In genomic region chr3:105099526-105100269, GRCm38 (mm10) we compare ENCODE assay signal across 12 mouse cellular contexts. TPM values are rescaled to one million over a fixed set of nuclear protein-coding genes. Genes with fewer than 3 reads are reported as not detected.
DNase-seq lines count a peak whose midpoint lies in the region; ATAC-seq lines count a peak whose summit lies in the region.
"Had no signal": no experiment of that assay in that cellular context is flagged by ENCODE, and none has a peak within 500 bp of the region (broad histone marks: within the 10 kb centered on the region; RNA-seq: fewer than 3 reads in every experiment).

No protein-coding gene starts in this region.

- peak overlapping the region; percentile 44; the same call in 1 of the 2 replicates for H3K9ac ChIP-seq in heart, embryonic 14.5 days (ENCODE audit: low read length)
- no peak overlapping the region for H3K9ac ChIP-seq in midbrain, embryonic 11.5 days (ENCODE audit: low read length)
- no peak overlapping the region for H3K9ac ChIP-seq in midbrain, embryonic 16.5 days (ENCODE audit: low read depth, low read length)
- no peak overlapping the region for H3K9ac ChIP-seq in liver, embryonic 12.5 days
- H3K9ac ChIP-seq: embryonic facial prominence, embryonic 15.5 days had no signal

- no peak overlapping the region for H3K4me3 ChIP-seq in heart, embryonic 14.5 days (ENCODE audit: control insufficient read depth in 1 of 2, insufficient read depth in 1 of 2, low read depth in 1 of 2, low read length in 2 of 2)
- H3K4me3 ChIP-seq in midbrain, embryonic 11.5 days (ENCODE audit: low read depth, low read length): no peak overlapping the region
- H3K4me3 ChIP-seq in midbrain, embryonic 16.5 days (ENCODE audit: low read depth, low read length): no peak overlapping the region
- H3K4me3 ChIP-seq in liver, embryonic 12.5 days: no peak overlapping the region
- H3K4me3 ChIP-seq: embryonic facial prominence, embryonic 15.5 days had no signal

- H3K27ac ChIP-seq in heart, embryonic 14.5 days (replicated peaks in 1 of 2; ENCODE audit: control insufficient read depth in 1 of 2, insufficient read depth in 1 of 2, low read depth in 2 of 2, low read length in 2 of 2): peak overlapping the region; percentile 45 to 68
- no peak overlapping the region for H3K27ac ChIP-seq in midbrain, embryonic 11.5 days (ENCODE audit: low read depth, low read length)
- no peak overlapping the region for H3K27ac ChIP-seq in midbrain, embryonic 16.5 days (ENCODE audit: low read length)
- H3K27ac ChIP-seq in liver, embryonic 12.5 days: no peak overlapping the region
- H3K27ac ChIP-seq: embryonic facial prominence, embryonic 15.5 days had no signal

- no peak overlapping the region for H3K4me2 ChIP-seq in heart, embryonic 14.5 days (ENCODE audit: low read length)
- no peak overlapping the region for H3K4me2 ChIP-seq in midbrain, embryonic 11.5 days
- H3K4me2 ChIP-seq in midbrain, embryonic 16.5 days (ENCODE audit: low read length): no peak overlapping the region
- H3K4me2 ChIP-seq in liver, embryonic 12.5 days: no peak overlapping the region
- H3K4me2 ChIP-seq: embryonic facial prominence, embryonic 15.5 days had no signal

- H3K9me3 ChIP-seq in heart, embryonic 14.5 days (ENCODE audit: control insufficient read depth, low read length): no peaks in the 10 kb centered on the region
- no peaks in the 10 kb centered on the region for H3K9me3 ChIP-seq in midbrain, embryonic 11.5 days (ENCODE audit: control insufficient read depth, low read length)
- no peaks in the 10 kb centered on the region for H3K9me3 ChIP-seq in midbrain, embryonic 16.5 days (replicated peaks; ENCODE audit: control insufficient read depth, low read length, poor library complexity, severe bottlenecking)
- H3K9me3 ChIP-seq in liver, embryonic 12.5 days (replicated peaks): no peaks in the 10 kb centered on the region
- H3K9me3 ChIP-seq: embryonic facial prominence, embryonic 15.5 days had no signal

- H3K4me1 ChIP-seq in heart, embryonic 14.5 days (ENCODE audit: control insufficient read depth in 2 of 2, insufficient read depth in 2 of 2, low read length in 2 of 2): peaks cover 7 to 14% of the 10 kb centered on the region in 2 experiments; a peak in 3 of 4 replicates
- H3K4me1 ChIP-seq in midbrain, embryonic 11.5 days (ENCODE audit: control insufficient read depth, insufficient read depth, low read length): peaks cover 2% of the 10 kb centered on the region; the same call in 1 of the 2 replicates
- H3K4me1 ChIP-seq in midbrain, embryonic 16.5 days (ENCODE audit: control insufficient read depth, insufficient read depth, low read length): 0 out of 2 replicates have a peak, but pooled peaks cover 3% of the 10 kb centered on the region
- no peaks in the 10 kb centered on the region for H3K4me1 ChIP-seq in liver, embryonic 12.5 days
- H3K4me1 ChIP-seq: embryonic facial prominence, embryonic 15.5 days had no signal

- H3K27me3 ChIP-seq in heart, embryonic 14.5 days (ENCODE audit: control insufficient read depth, insufficient read depth, low read length): no peaks in the 10 kb centered on the region
- no peaks in the 10 kb centered on the region; the same call in 1 of the 2 replicates for H3K27me3 ChIP-seq in midbrain, embryonic 11.5 days (ENCODE audit: control insufficient read depth, insufficient read depth, low read length)
- H3K27me3 ChIP-seq in midbrain, embryonic 16.5 days (ENCODE audit: control insufficient read depth, insufficient read depth, low read depth, low read length): no peaks in the 10 kb centered on the region
- H3K27me3 ChIP-seq in liver, embryonic 12.5 days (replicated peaks): no peaks in the 10 kb centered on the region
- H3K27me3 ChIP-seq: embryonic facial prominence, embryonic 15.5 days had no signal

- 0 out of 2 replicates have a peak, but pooled peaks have one; percentile 21 for ATAC-seq in heart, embryonic 14.5 days (ENCODE audit: insufficient number of reproducible peaks, insufficient read depth, low FRiP score, low read depth)
- ATAC-seq in midbrain, embryonic 11.5 days (ENCODE audit: low FRiP score): no peak
- no peak for ATAC-seq in midbrain, embryonic 16.5 days
- no peak for ATAC-seq in liver, embryonic 12.5 days

- intact Hi-C loops in heart, postnatal 36 days (cut with DNase I): no loop called here

- WGBS in heart, embryonic 14.5 days: 22% methylated on average over 15 of the region's 15 CpGs
- WGBS in midbrain, embryonic 11.5 days: 14% methylated on average over 15 of the region's 15 CpGs
- 16% methylated on average over 15 of the region's 15 CpGs for WGBS in midbrain, embryonic 16.5 days
- WGBS in liver, embryonic 12.5 days (ENCODE audit: insufficient replicate concordance): 48% methylated on average over 15 of the region's 15 CpGs

- no peak for DNase-seq in heart, postnatal 36 days
- DNase-seq in midbrain, embryonic 11.5 days (ENCODE audit: low spot score, missing footprints): peak; percentile 84
- peak; percentile 29 for DNase-seq in embryo, embryonic 11 days
- peak; percentile 41 for DNase-seq in retina, embryonic 14.5 days (ENCODE audit: low spot score)
- DNase-seq in thymus, postnatal 25 days: no peak

- H3K36me3 ChIP-seq in heart, embryonic 14.5 days (ENCODE audit: control insufficient read depth, insufficient read depth, low read length): no peaks in the 10 kb centered on the region
- H3K36me3 ChIP-seq in midbrain, embryonic 11.5 days (ENCODE audit: control insufficient read depth, insufficient read depth, low read length): no peaks in the 10 kb centered on the region
- no peaks in the 10 kb centered on the region for H3K36me3 ChIP-seq in midbrain, embryonic 16.5 days (ENCODE audit: control insufficient read depth, insufficient read depth, low read length)
- no peaks in the 10 kb centered on the region for H3K36me3 ChIP-seq in liver, embryonic 12.5 days
- H3K36me3 ChIP-seq: embryonic facial prominence, embryonic 15.5 days had no signal

RNA-seq across cellular contexts. Expression of gene 4930564D02Rik, which starts 33.1 kb away (rescaled TPM):
- not detected in 2 replicates for polyA plus RNA-seq in heart, embryonic 14.5 days (2014; fragmentation: Nextera tagmentation; extraction: Ambion mirVana)
- total RNA-seq in heart, postnatal 36 days (2021): not detected
- polyA plus RNA-seq in midbrain, embryonic 11.5 days (2014; fragmentation: Nextera tagmentation; extraction: Ambion mirVana): not detected in 2 replicates
- not detected in 2 replicates for polyA plus RNA-seq in midbrain, embryonic 16.5 days (2015; fragmentation: Nextera tagmentation; extraction: Ambion mirVana)
- polyA plus RNA-seq in liver, embryonic 12.5 days (2016; fragmentation: Nextera tagmentation; extraction: Ambion mirVana): not detected in 2 replicates
- total RNA-seq: liver, adult 2 months; megakaryocyte, adult 5-6 weeks had no signal
- polyA plus RNA-seq: embryonic facial prominence, embryonic 15.5 days; gonadal fat pad, adult 2 months; liver, adult 2 months had no signal

RNA-seq across cellular contexts. Expression of gene Cttnbp2nl, which starts 46.8 kb away (rescaled TPM):
- polyA plus RNA-seq in heart, embryonic 14.5 days (2014; fragmentation: Nextera tagmentation; extraction: Ambion mirVana): 22.8 and 24.0 TPM in 2 replicates
- 10 to 100 TPM; 18.9 to 19.6 TPM for total RNA-seq in heart, postnatal 36 days (2021)
- polyA plus RNA-seq in midbrain, embryonic 11.5 days (2014; fragmentation: Nextera tagmentation; extraction: Ambion mirVana): 47.4 and 51.4 TPM in 2 replicates
- polyA plus RNA-seq in midbrain, embryonic 16.5 days (2015; fragmentation: Nextera tagmentation; extraction: Ambion mirVana): 57.9 and 58.5 TPM in 2 replicates
- 3.4 and 3.8 TPM in 2 replicates for polyA plus RNA-seq in liver, embryonic 12.5 days (2016; fragmentation: Nextera tagmentation; extraction: Ambion mirVana)

Comparison
In these comparisons a context has a peak if more than half of its experiments do, and no peak if none do; other contexts are left out.
1. H3K27ac ChIP-seq: peak in heart, embryonic 14.5 days (2 of 2); none in midbrain, embryonic 11.5 days (single experiment), midbrain, embryonic 16.5 days (single experiment) and liver, embryonic 12.5 days (single experiment).
2. DNase-seq: peak in midbrain, embryonic 11.5 days (single experiment), embryo, embryonic 11 days (single experiment) and retina, embryonic 14.5 days (single experiment); none in heart, postnatal 36 days (0 of 2) and thymus, postnatal 25 days (single experiment).